Mouse (Mus musculus): ENCODE measurements around the gene Fgf10. TPM values are rescaled to one million over a fixed set of nuclear protein-coding genes. Genes with fewer than 3 reads are reported as not detected.

Gene Fgf10
- 1.1 and 1.3 TPM in 2 replicates for polyA plus RNA-seq (2016; fragmentation: Nextera tagmentation; extraction: Ambion mirVana)

DNA sequence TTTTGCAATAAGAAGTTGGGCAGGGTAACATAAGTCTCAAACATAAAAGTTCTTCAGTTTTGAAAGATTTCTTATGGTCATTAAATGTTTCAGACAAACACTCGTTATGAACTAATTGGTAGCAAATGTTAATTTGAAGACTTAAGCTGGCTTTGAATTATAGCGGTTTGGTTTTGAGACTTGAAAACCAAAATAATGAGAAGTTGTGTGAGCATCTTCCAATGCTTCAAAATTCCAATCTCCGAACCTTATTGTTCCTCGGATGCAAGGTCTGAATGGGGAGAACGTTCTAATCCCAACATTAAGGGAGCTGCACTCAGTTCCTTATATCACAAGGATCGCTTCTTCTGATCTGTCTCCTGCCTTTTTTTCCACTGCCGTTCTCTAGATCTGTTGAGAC, at the start of gene Fgf10:
Gene Fgf10 (plus strand): TSS at position 301 of the 400 bp plus-strand sequence.
- H3K9ac ChIP-seq = no peak within 1 kb of the TSS
- WGBS = 89% methylated on average over 7 of the region's 7 CpGs
- ATAC-seq (ENCODE audit: low FRiP score, low read depth) = no peak
- no peak within 1 kb of the TSS for H3K4me3 ChIP-seq
- H3K36me3 ChIP-seq = no peaks in the 10 kb centered on the region
- H3K9me3 ChIP-seq = no peaks in the 10 kb centered on the region
- no peaks in the 10 kb centered on the region for H3K4me1 ChIP-seq
- no peak within 1 kb of the TSS for H3K4me2 ChIP-seq (replicated peaks)
- H3K27ac ChIP-seq = no peak within 1 kb of the TSS
- no peaks in the 10 kb centered on the region for H3K27me3 ChIP-seq (replicated peaks)

DNA sequence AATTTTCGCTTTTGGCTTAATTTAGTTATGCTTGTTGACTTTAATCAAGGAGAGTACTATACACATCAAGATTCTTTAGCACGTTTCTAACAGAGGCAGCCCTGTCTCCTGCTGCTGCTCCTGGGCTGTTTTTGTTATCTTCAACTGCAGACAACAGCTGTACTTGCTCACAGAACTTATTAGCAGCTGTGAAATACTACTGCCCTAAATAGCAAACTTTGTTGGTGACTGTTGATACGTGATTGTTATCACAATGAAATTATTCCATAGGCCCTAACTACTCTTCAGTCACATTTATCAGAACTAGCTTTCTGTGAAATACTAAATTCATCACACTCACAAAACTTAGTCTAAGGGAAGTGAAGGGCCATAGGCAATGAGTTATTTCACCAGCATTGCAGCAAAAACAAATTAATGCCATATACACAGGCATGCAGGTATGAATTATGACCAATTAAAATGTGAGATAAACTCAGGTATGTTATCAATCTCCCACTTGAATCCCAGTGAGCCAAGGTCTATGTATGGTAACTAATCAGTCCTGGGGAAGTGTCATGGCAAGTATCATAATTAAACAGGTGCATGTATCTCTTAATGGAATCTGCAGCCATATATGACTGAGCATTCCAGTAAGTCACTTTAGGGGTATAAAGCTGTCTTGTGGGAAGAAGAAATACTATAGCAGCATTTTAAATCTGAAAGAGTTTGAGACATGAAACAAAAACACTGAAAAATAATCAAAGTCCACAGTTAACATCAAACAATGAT, 39.7 kb upstream of the Fgf10 start:
- no peak for ATAC-seq (ENCODE audit: low FRiP score, low read depth)
- Histone ChIP-seq H3K4me3 (no peak overlapping the region), H3K4me2 (replicated peaks) (no peak overlapping the region), H3K36me3 (no peaks in the 10 kb centered on the region), H3K9me3 (no peaks in the 10 kb centered on the region), H3K27ac (no peak overlapping the region), H3K4me1 (no peaks in the 10 kb centered on the region), H3K9ac (no peak overlapping the region), H3K27me3 (replicated peaks) (no peaks in the 10 kb centered on the region)
- WGBS = 63% methylated on average over 3 of the region's 3 CpGs

DNA sequence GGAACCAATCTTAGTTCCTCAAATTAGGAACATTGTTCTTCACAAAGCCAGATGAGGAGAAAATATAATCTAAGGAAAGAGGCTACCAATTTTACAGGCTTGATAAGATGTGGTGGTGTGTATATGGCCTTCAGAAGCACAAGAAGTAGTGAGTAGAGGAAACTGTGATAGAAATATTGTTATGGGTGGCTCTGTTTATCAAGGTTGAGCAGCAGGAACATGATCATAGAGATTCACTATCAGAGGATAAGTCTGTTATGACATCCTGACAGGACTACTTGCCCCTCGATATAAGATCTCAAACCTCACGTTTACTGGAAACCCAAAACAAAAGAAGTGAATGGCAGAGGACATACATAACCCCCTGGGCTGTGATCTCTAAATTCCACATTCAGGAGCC, 38.1 kb upstream of the Fgf10 start:
- Histone ChIP-seq H3K4me3 (no peak overlapping the region), H3K9ac (no peak overlapping the region), H3K27ac (no peak overlapping the region), H3K27me3 (replicated peaks) (no peaks in the 10 kb centered on the region), H3K4me1 (no peaks in the 10 kb centered on the region), H3K9me3 (no peaks in the 10 kb centered on the region), H3K36me3 (no peaks in the 10 kb centered on the region), H3K4me2 (replicated peaks) (no peak overlapping the region)
- no peak for ATAC-seq (ENCODE audit: low FRiP score, low read depth)
- 84% methylated on average over 2 of the region's 2 CpGs for WGBS

DNA sequence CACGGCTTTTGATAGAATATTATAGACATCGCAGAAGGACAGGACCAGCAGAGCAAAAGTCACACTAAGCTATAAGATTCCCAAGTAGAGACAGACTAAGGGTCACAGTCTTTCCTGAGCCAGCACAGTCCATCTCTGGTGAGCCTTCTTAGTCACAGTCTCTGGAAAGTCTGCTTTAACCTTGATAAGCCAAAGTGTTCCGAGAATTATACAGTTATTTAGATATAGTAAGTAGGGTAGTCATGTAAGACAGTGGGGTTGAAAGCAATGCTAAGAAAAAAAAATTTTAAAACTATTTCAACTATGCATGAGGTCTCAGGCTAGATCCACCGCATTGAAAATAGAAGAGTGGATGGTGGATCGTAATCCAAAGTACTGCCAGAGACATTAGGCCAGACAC, 33.5 kb upstream of the Fgf10 start:
- WGBS = 95% methylated on average over 5 of the region's 5 CpGs
- Histone ChIP-seq H3K4me3 (no peak overlapping the region), H3K4me1 (no peaks in the 10 kb centered on the region), H3K27ac (no peak overlapping the region), H3K4me2 (replicated peaks) (no peak overlapping the region), H3K9ac (no peak overlapping the region), H3K9me3 (no peaks in the 10 kb centered on the region), H3K27me3 (replicated peaks) (no peaks in the 10 kb centered on the region), H3K36me3 (no peaks in the 10 kb centered on the region)
- no peak for ATAC-seq (ENCODE audit: low FRiP score, low read depth)

DNA sequence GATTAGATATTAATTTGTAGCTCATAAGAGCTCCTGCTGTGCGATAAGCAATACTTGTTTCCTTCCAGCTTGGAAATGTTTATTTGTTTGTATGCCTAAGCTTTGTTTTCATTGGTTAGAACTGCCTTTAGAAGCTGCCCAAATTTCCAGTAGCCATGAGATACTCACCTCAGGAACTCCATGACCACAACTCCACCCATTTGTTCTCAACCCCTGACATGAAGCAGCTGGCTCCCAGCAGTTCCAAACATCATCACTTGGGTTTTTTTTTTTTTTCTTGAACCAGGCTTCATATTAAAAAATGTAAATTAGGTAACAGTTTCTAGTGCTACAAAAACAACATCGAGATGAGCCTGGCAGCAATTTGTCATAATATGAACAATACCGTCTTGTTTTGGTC, 27.0 kb upstream of the Fgf10 start:
- Histone ChIP-seq H3K4me2 (replicated peaks) (no peak overlapping the region), H3K27me3 (replicated peaks) (no peaks in the 10 kb centered on the region), H3K27ac (no peak overlapping the region), H3K9ac (no peak overlapping the region), H3K4me1 (no peaks in the 10 kb centered on the region), H3K36me3 (no peaks in the 10 kb centered on the region), H3K4me3 (no peak overlapping the region), H3K9me3 (no peaks in the 10 kb centered on the region)
- no peak for ATAC-seq (ENCODE audit: low FRiP score, low read depth)
- WGBS = 92% methylated on average over 3 of the region's 3 CpGs

DNA sequence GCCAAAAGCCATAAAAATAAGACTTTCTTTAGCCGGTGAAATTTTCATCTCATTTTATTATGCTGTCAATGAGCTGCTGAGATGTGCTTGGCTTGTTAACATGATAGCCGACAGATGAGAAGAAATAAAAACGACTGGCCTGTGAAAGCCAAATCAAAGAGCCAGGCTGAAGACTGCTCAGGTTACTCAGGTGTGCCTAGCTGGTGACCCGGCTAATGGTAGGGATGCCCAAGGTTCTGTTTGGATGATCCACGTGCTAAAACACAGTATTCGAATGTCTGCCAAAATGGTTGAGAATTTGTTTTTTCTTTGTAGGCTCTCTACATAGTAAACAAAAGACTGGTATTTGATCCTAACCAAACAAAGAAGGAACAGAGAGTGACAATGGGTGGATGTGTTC, 26.5 kb upstream of the Fgf10 start:
- Histone ChIP-seq H3K27ac (no peak overlapping the region), H3K4me1 (no peaks in the 10 kb centered on the region), H3K4me2 (replicated peaks) (no peak overlapping the region), H3K36me3 (no peaks in the 10 kb centered on the region), H3K9me3 (no peaks in the 10 kb centered on the region), H3K4me3 (no peak overlapping the region), H3K27me3 (replicated peaks) (no peaks in the 10 kb centered on the region), H3K9ac (no peak overlapping the region)
- no peak for ATAC-seq (ENCODE audit: low FRiP score, low read depth)
- 82% methylated on average over 6 of the region's 6 CpGs for WGBS

DNA sequence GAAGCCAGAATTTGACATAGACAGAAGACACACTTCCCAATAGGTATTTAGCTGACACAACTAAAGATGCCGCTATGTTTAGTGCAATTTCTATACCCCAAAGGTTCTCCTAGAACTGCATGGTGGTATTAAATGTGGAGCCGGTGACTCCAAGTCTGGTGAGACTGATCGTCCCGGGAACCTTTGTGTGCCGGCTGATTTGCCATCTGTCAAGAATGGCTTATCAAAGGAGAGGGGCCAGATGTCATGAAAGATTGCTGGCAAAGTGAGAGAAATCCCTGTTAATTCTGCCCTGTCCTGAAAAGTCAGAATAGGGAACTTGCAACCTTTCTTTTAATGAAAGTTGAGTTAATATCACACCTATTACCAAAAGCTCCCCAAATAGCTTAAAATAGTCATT, 12.6 kb upstream of the Fgf10 start:
- WGBS = 81% methylated on average over 5 of the region's 5 CpGs
- Histone ChIP-seq H3K4me3 (no peak overlapping the region), H3K27me3 (replicated peaks) (no peaks in the 10 kb centered on the region), H3K27ac (no peak overlapping the region), H3K9ac (no peak overlapping the region), H3K4me1 (no peaks in the 10 kb centered on the region), H3K9me3 (no peaks in the 10 kb centered on the region), H3K36me3 (no peaks in the 10 kb centered on the region), H3K4me2 (replicated peaks) (no peak overlapping the region)
- no peak for ATAC-seq (ENCODE audit: low FRiP score, low read depth)

DNA sequence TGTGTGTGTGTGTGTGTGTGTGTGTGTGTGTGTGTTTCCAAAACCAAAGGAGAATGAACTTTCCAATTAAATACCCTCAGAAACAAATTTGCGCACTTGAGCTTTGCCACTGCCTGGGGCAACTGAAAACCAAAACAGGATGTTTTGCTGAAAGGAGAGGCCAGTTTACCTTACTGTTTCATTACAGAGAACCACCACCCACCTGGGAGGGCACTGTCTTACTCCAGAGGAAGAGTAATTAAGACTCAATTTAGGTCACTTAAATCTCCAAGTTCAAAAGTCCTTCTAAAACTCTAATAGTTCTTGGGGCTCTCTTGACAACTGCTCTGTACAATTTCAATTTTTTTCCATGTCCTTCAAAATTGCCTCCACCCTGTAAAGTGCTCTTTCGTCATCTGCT, 11.6 kb upstream of the Fgf10 start:
- no peak overlapping the region for H3K4me3 ChIP-seq
- H3K27me3 ChIP-seq (replicated peaks) = no peaks in the 10 kb centered on the region
- no peak overlapping the region for H3K4me2 ChIP-seq (replicated peaks)
- no peak overlapping the region for H3K27ac ChIP-seq
- 90% methylated on average over 2 of the region's 2 CpGs for WGBS
- ATAC-seq (ENCODE audit: low FRiP score, low read depth) = no peak
- H3K36me3 ChIP-seq = no peaks in the 10 kb centered on the region
- no peak overlapping the region for H3K9ac ChIP-seq
- no peaks in the 10 kb centered on the region for H3K9me3 ChIP-seq
- H3K4me1 ChIP-seq = no peaks in the 10 kb centered on the region

DNA sequence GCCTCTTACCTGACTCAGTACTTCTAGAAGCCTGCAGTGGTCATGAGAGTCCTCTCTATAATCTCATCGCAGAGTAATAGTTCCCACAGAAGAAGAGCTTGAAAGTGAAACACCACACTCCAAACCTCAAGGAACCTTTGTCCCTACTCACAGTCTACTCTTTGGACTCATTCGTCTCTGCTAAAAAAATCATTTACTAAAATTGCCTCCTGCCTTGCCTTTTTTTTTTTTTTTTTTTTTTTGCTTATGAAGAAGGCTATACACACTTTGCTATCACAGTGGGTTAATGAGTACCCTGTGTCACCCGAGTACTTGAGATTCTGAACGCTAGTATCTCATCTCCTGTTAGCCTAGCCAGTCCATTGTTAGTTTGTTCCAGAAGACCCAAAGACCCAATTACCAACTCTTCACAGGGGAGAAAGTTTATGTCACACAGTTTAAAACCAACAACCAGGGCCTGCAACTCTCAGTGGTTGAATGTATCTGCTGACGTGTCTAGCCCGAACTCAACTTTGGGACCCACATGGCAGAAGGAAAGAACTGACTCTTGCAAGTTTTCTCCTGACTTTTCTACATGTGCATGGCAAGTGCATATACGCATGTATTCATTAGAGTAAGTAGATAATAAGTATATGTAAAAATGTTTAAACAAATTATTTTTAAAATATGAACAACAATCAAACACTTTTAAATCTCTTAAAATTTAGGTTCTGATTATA, 10.8 kb upstream of the Fgf10 start:
- no peaks in the 10 kb centered on the region for H3K27me3 ChIP-seq (replicated peaks)
- H3K9me3 ChIP-seq = no peaks in the 10 kb centered on the region
- H3K4me3 ChIP-seq = no peak overlapping the region
- WGBS = 92% methylated on average over 7 of the region's 7 CpGs
- no peaks in the 10 kb centered on the region for H3K36me3 ChIP-seq
- no peak overlapping the region for H3K9ac ChIP-seq
- H3K4me1 ChIP-seq = no peaks in the 10 kb centered on the region
- ATAC-seq (ENCODE audit: low FRiP score, low read depth) = no peak
- H3K4me2 ChIP-seq (replicated peaks) = no peak overlapping the region
- no peak overlapping the region for H3K27ac ChIP-seq

DNA sequence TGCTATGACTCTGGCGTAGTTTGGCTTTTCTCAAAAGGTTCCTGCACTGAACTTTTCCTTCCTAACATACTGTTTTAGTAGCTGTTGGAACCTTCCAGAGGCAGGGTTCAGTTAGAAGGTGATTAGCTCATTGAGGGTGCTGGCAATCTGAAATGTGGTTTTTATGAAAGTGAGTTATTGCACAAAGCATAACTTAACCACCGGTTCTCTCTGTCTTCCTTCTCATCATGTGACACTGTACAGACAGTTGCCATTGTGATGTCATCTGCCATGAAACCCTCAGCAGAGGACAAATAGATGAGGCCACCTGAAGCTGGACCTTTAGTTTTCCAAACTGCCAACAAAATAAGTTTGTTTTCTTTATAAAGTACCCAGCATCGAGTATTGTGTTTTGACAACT, 7.9 kb upstream of the Fgf10 start:
- Histone ChIP-seq H3K27ac (no peak overlapping the region), H3K36me3 (no peaks in the 10 kb centered on the region), H3K4me2 (replicated peaks) (no peak overlapping the region), H3K4me3 (no peak overlapping the region), H3K9ac (no peak overlapping the region), H3K27me3 (replicated peaks) (no peaks in the 10 kb centered on the region), H3K4me1 (no peaks in the 10 kb centered on the region), H3K9me3 (no peaks in the 10 kb centered on the region)
- WGBS = 81% methylated on average over 3 of the region's 3 CpGs
- ATAC-seq (ENCODE audit: low FRiP score, low read depth) = no peak

DNA sequence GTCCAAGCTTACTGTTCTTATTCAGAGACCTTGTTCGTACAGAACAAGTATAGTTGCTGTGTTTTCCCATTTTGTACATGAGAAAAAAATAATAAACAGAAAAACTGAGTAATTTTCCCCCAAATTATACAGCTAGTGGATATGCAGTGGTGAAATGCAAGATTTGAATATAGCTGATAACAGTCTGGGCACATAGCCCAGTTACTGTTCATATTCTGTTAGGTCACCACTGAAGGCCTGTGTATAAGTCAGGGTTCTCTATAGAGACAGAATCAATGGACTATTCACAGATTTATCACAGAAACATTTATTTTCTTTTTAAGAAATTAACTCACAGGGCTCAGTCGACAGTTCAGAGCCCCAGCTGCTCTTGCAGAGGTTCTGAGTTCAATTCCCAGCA, 4.7 kb upstream of the Fgf10 start:
- H3K4me2 ChIP-seq (replicated peaks) = no peak overlapping the region
- no peaks in the 10 kb centered on the region for H3K27me3 ChIP-seq (replicated peaks)
- 82% methylated on average over 2 of the region's 2 CpGs for WGBS

DNA sequence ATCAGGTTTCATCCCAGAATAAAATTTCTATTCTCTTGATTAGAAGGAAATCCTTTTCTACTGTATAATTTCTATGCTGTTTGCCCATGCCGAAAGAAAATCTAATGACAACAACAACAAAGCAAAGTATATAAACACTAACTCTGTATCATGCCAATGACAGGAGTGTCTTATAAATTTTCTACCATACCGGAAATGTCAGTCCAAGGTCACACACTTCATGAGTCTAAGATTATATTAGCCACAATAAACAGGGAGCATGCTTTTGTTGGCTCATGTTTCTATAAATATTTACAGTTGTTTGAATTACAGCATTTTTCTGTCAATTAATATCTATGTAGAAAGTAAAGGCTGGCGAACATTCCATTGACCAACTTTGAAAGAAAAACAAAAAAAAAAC, 9.6 kb downstream of the Fgf10 start:
- WGBS = 92% methylated on average over 3 of the region's 3 CpGs
- no peak overlapping the region for H3K9ac ChIP-seq
- no peaks in the 10 kb centered on the region for H3K4me1 ChIP-seq
- H3K36me3 ChIP-seq = no peaks in the 10 kb centered on the region
- no peaks in the 10 kb centered on the region for H3K27me3 ChIP-seq (replicated peaks)
- no peak overlapping the region for H3K27ac ChIP-seq
- H3K9me3 ChIP-seq = no peaks in the 10 kb centered on the region
- H3K4me3 ChIP-seq = no peak overlapping the region
- H3K4me2 ChIP-seq (replicated peaks) = no peak overlapping the region
- ATAC-seq (ENCODE audit: low FRiP score, low read depth) = no peak

More for the DNA sequence above, 4.7 kb upstream of the Fgf10 start:
- Histone ChIP-seq H3K9me3 (no peaks in the 10 kb centered on the region), H3K4me3 (no peak overlapping the region), H3K4me1 (no peaks in the 10 kb centered on the region), H3K36me3 (no peaks in the 10 kb centered on the region), H3K9ac (no peak overlapping the region), H3K27ac (no peak overlapping the region)
- ATAC-seq (ENCODE audit: low FRiP score, low read depth) = no peak

DNA sequence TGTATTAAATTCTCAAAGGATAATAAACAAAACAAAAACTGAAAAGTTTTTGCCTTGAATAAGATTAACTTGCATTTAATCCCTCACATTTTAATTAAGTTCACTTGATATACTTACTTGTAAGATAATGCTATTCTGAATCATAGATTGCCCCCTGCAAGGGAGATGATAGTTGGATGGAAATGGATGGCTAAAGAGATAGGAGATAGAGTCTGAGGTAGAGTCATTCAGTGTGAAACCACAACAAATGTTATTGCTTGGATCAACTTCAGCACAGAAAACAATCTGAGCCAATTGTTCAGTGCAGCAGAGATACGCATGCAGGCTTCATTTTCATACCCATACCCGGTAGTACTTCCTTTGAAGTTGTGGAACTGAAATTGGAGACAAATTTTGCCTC, 23.5 kb downstream of the Fgf10 start:
- no peak overlapping the region for H3K27ac ChIP-seq
- H3K4me2 ChIP-seq (replicated peaks) = no peak overlapping the region
- no peaks in the 10 kb centered on the region for H3K27me3 ChIP-seq (replicated peaks)
- no peak for ATAC-seq (ENCODE audit: low FRiP score, low read depth)
- H3K9ac ChIP-seq = no peak overlapping the region
- H3K4me1 ChIP-seq = no peaks in the 10 kb centered on the region
- 94% methylated on average over 2 of the region's 2 CpGs for WGBS
- no peak overlapping the region for H3K4me3 ChIP-seq
- H3K9me3 ChIP-seq = no peaks in the 10 kb centered on the region
- H3K36me3 ChIP-seq = no peaks in the 10 kb centered on the region
